Comparison of ENCODE assay signal across 27 mouse cellular contexts in the genomic region with DNA sequence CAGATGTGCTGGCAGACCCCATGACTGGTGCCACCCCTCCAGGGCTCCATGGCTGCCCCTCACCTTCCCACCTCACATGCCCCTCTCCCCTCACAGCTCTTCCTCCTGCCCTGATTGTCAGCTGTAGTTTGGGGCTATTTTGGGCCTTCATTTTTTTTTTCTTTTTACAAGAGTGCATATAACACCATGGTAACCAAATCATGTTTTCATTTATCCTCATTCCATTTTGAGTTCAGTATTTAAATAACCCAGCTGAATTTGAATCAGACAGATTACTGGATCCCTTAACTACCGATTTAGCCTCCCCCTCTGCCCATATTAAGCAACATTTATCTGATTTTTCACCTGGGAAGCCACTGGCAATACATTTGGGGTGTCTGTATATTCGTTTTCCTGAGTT. TPM values are rescaled to one million over a fixed set of nuclear protein-coding genes. Genes with fewer than 3 reads are reported as not detected.
DNase-seq lines count a peak whose midpoint lies in the region; ATAC-seq and TF ChIP-seq lines count a peak whose summit lies in the region.
"Had no signal": no experiment of that assay in that cellular context is flagged by ENCODE, and none has a peak within 500 bp of the region (broad histone marks: within the 10 kb centered on the region; RNA-seq: fewer than 3 reads in every experiment).

No protein-coding gene starts in this region.

- no peak overlapping the region for H3K4me2 ChIP-seq in heart, embryonic 12.5 days
- no peak overlapping the region for H3K4me2 ChIP-seq in midbrain, embryonic 15.5 days
- H3K4me2 ChIP-seq in midbrain, postnatal 0 days (ENCODE audit: low read depth, low read length, poor library complexity, severe bottlenecking), result no peak overlapping the region
- H3K4me2 ChIP-seq: hindbrain, embryonic 12.5 days; kidney, embryonic 15.5 days; limb, embryonic 15.5 days; lung, embryonic 15.5 days had no signal

- ATAC-seq in heart, embryonic 12.5 days (ENCODE audit: insufficient number of reproducible peaks, low FRiP score), result no peak
- no peak for ATAC-seq in midbrain, embryonic 15.5 days (replicated peaks)
- ATAC-seq in midbrain, postnatal 0 days (ENCODE audit: low FRiP score), result peak; percentile 35; the same call in 1 of the 2 replicates
- ATAC-seq in megakaryocyte-erythroid progenitor cell, adult 5-6 weeks (replicated peaks; ENCODE audit: low FRiP score, low TSS enrichment, poor library complexity, severe bottlenecking), result no peak
- ATAC-seq: activated CD4-positive, CD25-positive, alpha-beta regulatory T cell, adult 4 months had no signal

- no peak overlapping the region for H3K4me3 ChIP-seq in heart, embryonic 10.5 days
- no peak overlapping the region for H3K4me3 ChIP-seq in heart, embryonic 12.5 days
- no peak overlapping the region for H3K4me3 ChIP-seq in midbrain, embryonic 10.5 days
- H3K4me3 ChIP-seq in midbrain, embryonic 15.5 days, result no peak overlapping the region
- H3K4me3 ChIP-seq in cortical plate, adult 2 months (ENCODE audit: insufficient read depth, low read length), result no peak overlapping the region
- H3K4me3 ChIP-seq in midbrain, postnatal 0 days (ENCODE audit: low read depth, low read length), result no peak overlapping the region
- H3K4me3 ChIP-seq: hindbrain, embryonic 12.5 days; kidney, embryonic 15.5 days; limb, embryonic 15.5 days; lung, embryonic 15.5 days; megakaryocyte, embryonic 14.5 days; myocyte had no signal

- no peak for TF ChIP-seq CTCF in cortical plate, adult 2 months (IDR thresholded peaks at IDR 0.05; ENCODE audit: extremely low read depth, insufficient read depth, low read length)
- no peak for TF ChIP-seq CTCF in midbrain, postnatal 0 days (IDR thresholded peaks at IDR 0.05)

- H3K27ac ChIP-seq in heart, embryonic 10.5 days, result peak overlapping the region; percentile 32; the same call in 1 of the 2 replicates
- H3K27ac ChIP-seq in heart, embryonic 12.5 days (ENCODE audit: poor library complexity, severe bottlenecking), result no peak overlapping the region
- peak overlapping the region; percentile 39 for H3K27ac ChIP-seq in midbrain, embryonic 10.5 days (replicated peaks)
- no peak overlapping the region for H3K27ac ChIP-seq in midbrain, embryonic 15.5 days
- H3K27ac ChIP-seq in cortical plate, adult 2 months (ENCODE audit: insufficient read depth, low read length), result peak overlapping the region; percentile 98
- no peak overlapping the region for H3K27ac ChIP-seq in midbrain, postnatal 0 days (ENCODE audit: low read depth, low read length)
- H3K27ac ChIP-seq: hindbrain, embryonic 12.5 days; kidney, embryonic 15.5 days; limb, embryonic 15.5 days; liver, embryonic 14.5 days; lung, embryonic 15.5 days had no signal

- H3K27me3 ChIP-seq in heart, embryonic 10.5 days (ENCODE audit: insufficient read depth, poor library complexity, severe bottlenecking), result no peaks in the 10 kb centered on the region
- H3K27me3 ChIP-seq in heart, embryonic 12.5 days (replicated peaks), result no peaks in the 10 kb centered on the region
- H3K27me3 ChIP-seq in midbrain, embryonic 10.5 days (ENCODE audit: low read depth, poor library complexity, severe bottlenecking), result no peaks in the 10 kb centered on the region
- H3K27me3 ChIP-seq in midbrain, embryonic 15.5 days (replicated peaks), result no peaks in the 10 kb centered on the region
- H3K27me3 ChIP-seq in midbrain, postnatal 0 days (ENCODE audit: insufficient read depth, low read length), result no peaks in the 10 kb centered on the region
- H3K27me3 ChIP-seq: hindbrain, embryonic 12.5 days; kidney, embryonic 15.5 days; limb, embryonic 15.5 days; lung, embryonic 15.5 days; megakaryocyte, embryonic 14.5 days had no signal

- no peak for DNase-seq in heart, embryonic 10.5 days (ENCODE audit: low spot score)
- DNase-seq in midbrain, embryonic 10.5 days (ENCODE audit: low spot score), result no peak
- no peak for DNase-seq in midbrain, postnatal 0 days (ENCODE audit: low spot score)
- DNase-seq in frontal cortex, postnatal 14 days (ENCODE audit: low spot score in 2 of 2), result no peak
- DNase-seq: adrenal gland, adult 8-10 months; cerebellum, adult 18-20 months; cerebellum, postnatal 14 days; gastrocnemius, postnatal 25 days; heart, adult 18-20 months; kidney, adult 11 months; kidney, postnatal 36 days; layer of hippocampus, adult 9-11 months; left cerebral cortex, postnatal 4 days; lung, postnatal 36 days; thymus, postnatal 14 days had no signal

- no peak for TF ChIP-seq POLR2A in cortical plate, adult 2 months (IDR thresholded peaks at IDR 0.05; ENCODE audit: extremely low read depth, insufficient read depth, low read length)

- peaks cover 5% of the 10 kb centered on the region for H3K36me3 ChIP-seq in heart, embryonic 10.5 days
- H3K36me3 ChIP-seq in heart, embryonic 12.5 days, result peaks cover 16% of the 10 kb centered on the region
- no peaks in the 10 kb centered on the region for H3K36me3 ChIP-seq in midbrain, embryonic 10.5 days
- no peaks in the 10 kb centered on the region for H3K36me3 ChIP-seq in midbrain, embryonic 15.5 days (replicated peaks)
- no peaks in the 10 kb centered on the region for H3K36me3 ChIP-seq in midbrain, postnatal 0 days (ENCODE audit: insufficient read depth, low read length)
- H3K36me3 ChIP-seq: hindbrain, embryonic 12.5 days; lung, embryonic 15.5 days had no signal

- H3K9me3 ChIP-seq in heart, embryonic 10.5 days, result no peaks in the 10 kb centered on the region
- no peaks in the 10 kb centered on the region for H3K9me3 ChIP-seq in heart, embryonic 12.5 days (replicated peaks)
- H3K9me3 ChIP-seq in midbrain, embryonic 10.5 days (replicated peaks), result no peaks in the 10 kb centered on the region
- no peaks in the 10 kb centered on the region for H3K9me3 ChIP-seq in midbrain, embryonic 15.5 days
- H3K9me3 ChIP-seq in midbrain, postnatal 0 days (ENCODE audit: low read length), result no peaks in the 10 kb centered on the region
- H3K9me3 ChIP-seq: hindbrain, embryonic 12.5 days; kidney, embryonic 15.5 days; limb, embryonic 15.5 days; lung, embryonic 15.5 days; megakaryocyte, embryonic 14.5 days had no signal

- no peak overlapping the region for H3K9ac ChIP-seq in heart, embryonic 12.5 days
- H3K9ac ChIP-seq in midbrain, embryonic 15.5 days, result no peak overlapping the region
- H3K9ac ChIP-seq in midbrain, postnatal 0 days (replicated peaks; ENCODE audit: low read length, poor library complexity, severe bottlenecking), result no peak overlapping the region
- H3K9ac ChIP-seq: hindbrain, embryonic 12.5 days; kidney, embryonic 15.5 days; limb, embryonic 15.5 days; liver, embryonic 14.5 days; lung, embryonic 15.5 days had no signal

- peaks cover 37% of the 10 kb centered on the region for H3K4me1 ChIP-seq in heart, embryonic 10.5 days
- H3K4me1 ChIP-seq in heart, embryonic 12.5 days (replicated peaks), result peaks cover 43% of the 10 kb centered on the region
- peaks cover 11% of the 10 kb centered on the region for H3K4me1 ChIP-seq in midbrain, embryonic 10.5 days
- H3K4me1 ChIP-seq in midbrain, embryonic 15.5 days, result peaks cover 19% of the 10 kb centered on the region
- peaks cover 24% of the 10 kb centered on the region for H3K4me1 ChIP-seq in cortical plate, adult 2 months (ENCODE audit: control insufficient read depth, insufficient read depth, low read length)
- peaks cover 6% of the 10 kb centered on the region for H3K4me1 ChIP-seq in midbrain, postnatal 0 days (ENCODE audit: insufficient read depth, low read length)
- H3K4me1 ChIP-seq: hindbrain, embryonic 12.5 days had no signal

- WGBS in heart, embryonic 10.5 days, result 68% methylated on average over 2 of the region's 2 CpGs
- WGBS in heart, embryonic 12.5 days, result 64% methylated on average over 2 of the region's 2 CpGs
- WGBS in midbrain, embryonic 10.5 days, result 80% methylated on average over 2 of the region's 2 CpGs
- WGBS in midbrain, embryonic 15.5 days, result 63% methylated on average over 2 of the region's 2 CpGs
- WGBS in midbrain, postnatal 0 days, result 57% methylated on average over 2 of the region's 2 CpGs

RNA-seq across cellular contexts. Expression of a gene that starts 54.5 kb away (rescaled TPM):
- polyA plus RNA-seq in heart, embryonic 10.5 days (2016; fragmentation: Nextera tagmentation; extraction: Ambion mirVana), result 29.4 and 36.6 TPM in 2 replicates
- 32.7 and 32.9 TPM in 2 replicates for polyA plus RNA-seq in heart, embryonic 12.5 days (2016; fragmentation: Nextera tagmentation; extraction: Ambion mirVana)
- 52.9 and 56.6 TPM in 2 replicates for polyA plus RNA-seq in midbrain, embryonic 10.5 days (2016; fragmentation: Nextera tagmentation; extraction: Ambion mirVana)
- polyA plus RNA-seq in midbrain, embryonic 15.5 days (2015; fragmentation: Nextera tagmentation; extraction: Ambion mirVana), result 78.0 and 85.3 TPM in 2 replicates
- 10.9 and 13.7 TPM in 2 replicates for polyA plus RNA-seq in cortical plate, adult 2 months (2012; rRNA removed)
- 22.7 and 25.8 TPM in 2 replicates for total RNA-seq in midbrain, postnatal 0 days (2014; rRNA removed)
- 88.6 and 89.5 TPM in 2 replicates for polyA plus RNA-seq in midbrain, postnatal 0 days (2015; fragmentation: Nextera tagmentation; extraction: Ambion mirVana)
- total RNA-seq in megakaryocyte-erythroid progenitor cell, adult 5-6 weeks (2014; fragmentation: Nextera tagmentation), result 0.94 and 2.5 TPM in 2 replicates
- total RNA-seq in megakaryocyte-erythroid progenitor cell, adult 5-6 weeks (2017), result 1.8 and 2.5 TPM in 2 replicates

Comparison
In these comparisons a context has a peak if more than half of its experiments do, and no peak if none do; other contexts are left out.
1. H3K27ac ChIP-seq: peak in heart, embryonic 10.5 days (single experiment), midbrain, embryonic 10.5 days (single experiment) and cortical plate, adult 2 months (single experiment); none in heart, embryonic 12.5 days (single experiment), midbrain, embryonic 15.5 days (single experiment) and midbrain, postnatal 0 days (single experiment).